Mouse (Mus musculus): ENCODE results near the gene Cubn. TPM values are rescaled to one million over a fixed set of nuclear protein-coding genes. Genes with fewer than 3 reads are reported as not detected.

Cubn gene
- total RNA-seq, 2 experiments from 2014 or later, result 1.0 to 1.2 TPM

DNA sequence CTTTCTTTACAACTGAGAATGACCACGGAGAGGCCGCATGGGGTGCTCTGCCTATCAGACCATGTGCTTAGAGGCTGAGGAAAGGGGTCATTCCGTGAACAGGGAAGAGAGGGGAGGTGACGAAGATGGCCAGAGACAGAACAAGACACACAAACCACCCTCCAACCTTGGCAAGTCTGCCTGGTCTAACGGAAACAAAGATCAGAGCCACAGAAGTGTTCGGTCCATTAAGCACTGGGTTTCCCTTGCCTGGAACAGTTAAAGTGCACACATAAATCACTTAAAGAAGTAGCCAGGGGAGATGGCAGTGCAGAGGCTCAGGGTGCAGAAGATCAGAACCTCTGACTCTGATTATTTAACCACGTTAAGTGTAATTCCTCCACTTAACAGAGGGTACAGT is 257.7 kb downstream of the Cubn start:
- DNase-seq, result no peak

DNA sequence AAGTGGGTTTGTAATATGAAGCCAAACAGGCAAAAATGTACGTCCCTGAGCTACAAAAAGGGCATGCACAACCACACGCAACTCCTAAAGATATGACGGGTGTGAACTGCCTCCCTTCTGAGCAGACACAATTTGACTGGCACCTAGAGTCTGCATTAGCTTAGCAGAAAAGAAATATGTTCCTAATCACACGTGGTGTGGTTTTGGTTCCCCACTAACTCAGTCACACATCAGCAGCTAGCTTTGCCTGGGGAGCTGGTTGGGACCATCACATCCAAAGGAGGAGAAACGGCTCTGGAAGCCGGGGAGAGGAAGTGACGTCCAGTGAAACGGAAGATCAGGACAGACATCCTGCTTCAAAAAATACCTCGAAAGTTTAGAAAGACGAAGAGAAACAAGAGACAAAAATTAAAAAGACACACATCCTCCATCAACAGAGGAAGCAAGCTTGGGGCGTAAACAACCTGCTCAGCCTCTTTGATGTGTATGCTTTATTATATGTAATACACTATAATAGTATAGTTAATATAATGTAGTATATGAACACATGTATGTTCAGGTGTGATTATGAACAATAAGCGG is 258.3 kb downstream of the Cubn start:
- DNase-seq, result no peak

DNA sequence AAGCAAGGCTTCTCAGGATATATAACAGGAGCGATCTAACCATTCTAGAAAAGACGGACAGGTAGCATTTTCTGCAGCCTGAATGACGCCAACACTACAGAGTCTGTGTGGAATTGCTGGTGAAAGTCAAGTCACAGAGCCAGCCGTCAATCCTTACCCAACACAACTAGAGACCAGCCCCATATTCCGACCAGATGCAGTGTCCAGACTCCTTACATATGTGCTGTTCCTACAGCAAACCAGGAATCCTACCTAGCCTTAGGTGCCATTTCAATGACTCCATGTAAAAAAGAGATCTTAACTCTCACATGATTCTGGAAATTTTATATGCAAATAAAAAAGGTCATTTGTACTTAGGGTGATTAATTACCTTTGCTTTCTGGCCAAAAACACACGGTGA is 259.3 kb downstream of the Cubn start:
- DNase-seq, result no peak

DNA sequence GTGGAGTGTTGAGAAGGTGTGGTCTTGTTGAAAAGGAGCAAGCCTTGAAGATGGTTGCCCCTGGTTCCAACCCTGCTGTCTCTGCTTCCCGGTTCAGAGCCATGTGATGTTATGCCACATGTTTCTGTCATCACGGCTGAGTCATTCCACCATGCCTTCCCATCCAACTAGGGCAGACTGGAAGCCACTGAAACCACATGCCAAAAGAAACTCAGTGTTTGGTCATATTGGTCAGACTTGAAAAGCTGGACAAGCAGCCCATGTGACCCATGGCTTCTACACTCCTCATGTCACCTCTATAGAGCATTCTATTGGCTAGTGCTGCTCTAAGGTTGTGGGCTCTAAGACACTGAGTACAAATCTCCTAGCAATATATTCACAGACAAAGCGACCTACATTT is 261.9 kb downstream of the Cubn start:
- no peak for DNase-seq

Other genes starting within 250 kb of the Cubn start
- gene Rsu1, start 220.4 kb downstream of the Cubn start, total RNA-seq (2021), result 100 to 1,000 TPM; 107 to 115 TPM
- 10 to 100 TPM; 11.3 to 14.4 TPM for gene Trdmt1, start 52.9 kb upstream of the Cubn start, total RNA-seq (2021)
- 1,000 to 10,000 TPM; 1,329 to 1,381 TPM for gene Vim, start 82.1 kb upstream of the Cubn start, total RNA-seq (2021)